Mouse (Mus musculus) layer of hippocampus, postnatal 14 days (tissue): ENCODE results near the gene Rps24. TPM values are rescaled to one million over a fixed set of nuclear protein-coding genes. Genes with fewer than 3 reads are reported as not detected.

ENCODE experiments used
- DNase-seq, 2 experiments: peaks; one replicate each; pipeline ENCODE4 v3.0.0; 2021 to 2022; ENCODE audit warnings: low spot score in 2 of 2, mixed read lengths in 1 of 2
- total RNA-seq, 2 experiments: library from RNA; stranded (reverse); gene quantifications; 2 replicates each; pipeline ENCODE4 v1.2.3; 2021

Gene Rps24
- total RNA-seq, 2 experiments from 2014 or later: 725 to 729 TPM

DNA sequence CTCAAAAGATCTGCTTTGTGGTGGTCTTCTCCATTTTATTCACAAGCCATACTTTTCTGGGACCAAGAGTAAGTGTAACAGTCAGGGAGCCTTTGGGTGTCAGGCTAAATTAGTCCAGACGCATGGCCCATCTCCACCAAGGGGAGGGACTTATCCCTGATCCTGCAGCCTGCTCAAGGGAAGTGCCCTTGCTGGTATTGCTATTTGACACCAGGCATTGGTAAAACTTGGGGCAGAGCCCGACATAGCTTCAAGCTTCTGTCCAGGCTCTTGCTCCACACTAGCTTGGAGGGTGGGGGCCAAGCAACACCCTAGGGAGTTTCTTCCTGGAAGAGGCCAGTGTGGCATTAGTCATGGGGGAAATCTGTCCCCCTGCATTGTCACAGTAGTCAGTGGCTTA, 23.8 kb downstream of the Rps24 start:
- DNase-seq: no peak

DNA sequence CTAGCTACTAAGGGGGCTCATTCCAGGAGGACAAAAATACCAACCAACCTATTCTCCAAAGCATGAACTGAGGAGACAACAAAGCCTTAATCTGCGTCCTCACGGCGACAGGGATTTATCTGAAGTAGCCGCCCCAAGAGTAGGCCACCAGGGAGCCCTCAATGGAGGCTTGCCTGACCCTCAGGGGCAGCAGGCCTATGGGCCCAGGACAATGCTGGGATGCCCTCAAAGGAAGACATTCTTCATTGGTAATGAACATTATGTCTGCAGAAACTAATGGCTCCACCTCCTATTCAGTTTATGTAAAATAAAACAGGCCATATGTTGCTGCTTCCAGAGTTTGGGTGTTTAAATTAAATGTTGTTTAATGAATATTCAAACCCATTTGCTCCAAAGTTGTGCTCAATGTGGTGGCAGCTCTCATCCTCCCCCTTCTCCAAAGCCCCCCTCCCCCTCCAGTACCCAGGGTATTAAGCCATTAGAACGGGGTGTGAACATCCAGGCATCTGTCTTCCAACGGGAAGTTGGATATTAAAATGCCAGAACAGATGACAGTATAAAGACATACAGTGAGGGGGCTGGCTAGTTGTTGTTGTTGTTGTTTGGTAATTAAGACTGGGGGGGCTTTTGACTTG, 25.7 kb downstream of the Rps24 start:
- peak in 1 of 2 experiments; percentile 45 for DNase-seq

DNA sequence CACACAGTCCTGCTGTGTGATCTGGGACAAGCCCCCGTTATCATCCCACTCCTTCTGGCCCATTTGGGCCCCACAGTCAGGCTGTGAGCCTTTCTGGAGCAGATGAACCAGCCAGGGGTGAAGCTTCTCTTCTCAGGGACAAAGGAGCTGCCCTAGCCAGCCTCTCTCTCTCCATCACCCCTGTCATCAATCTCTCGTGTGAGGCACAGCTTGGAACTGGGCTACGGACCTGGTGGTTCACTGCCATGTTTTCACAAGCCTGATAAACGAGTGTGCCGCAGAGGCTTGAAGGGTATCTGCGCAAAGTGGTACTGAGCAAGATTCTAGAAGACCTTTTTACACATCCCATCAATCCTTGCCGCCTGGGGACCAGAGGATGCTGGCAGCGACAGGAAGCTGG, 34.7 kb downstream of the Rps24 start:
- no peak for DNase-seq

DNA sequence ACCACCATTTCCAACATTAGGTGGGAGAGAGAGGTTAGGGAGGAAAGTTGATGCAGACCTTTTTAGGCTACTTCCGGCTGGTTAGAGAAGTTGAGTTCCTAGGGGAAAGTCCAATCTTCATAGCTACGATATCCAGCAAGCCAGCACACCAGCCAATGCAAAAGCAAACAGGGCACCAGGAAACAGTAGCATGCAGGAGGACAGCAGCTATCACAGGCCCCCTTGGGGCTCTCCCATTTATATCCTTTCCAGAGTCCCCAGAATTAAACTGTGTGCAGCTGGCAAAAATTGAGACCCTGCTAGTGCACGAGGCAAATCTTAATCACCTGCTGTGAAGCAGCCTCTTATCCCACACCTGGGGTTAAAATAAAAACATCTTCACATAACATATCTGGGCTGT, 38.2 kb downstream of the Rps24 start:
- DNase-seq: no peak

DNA sequence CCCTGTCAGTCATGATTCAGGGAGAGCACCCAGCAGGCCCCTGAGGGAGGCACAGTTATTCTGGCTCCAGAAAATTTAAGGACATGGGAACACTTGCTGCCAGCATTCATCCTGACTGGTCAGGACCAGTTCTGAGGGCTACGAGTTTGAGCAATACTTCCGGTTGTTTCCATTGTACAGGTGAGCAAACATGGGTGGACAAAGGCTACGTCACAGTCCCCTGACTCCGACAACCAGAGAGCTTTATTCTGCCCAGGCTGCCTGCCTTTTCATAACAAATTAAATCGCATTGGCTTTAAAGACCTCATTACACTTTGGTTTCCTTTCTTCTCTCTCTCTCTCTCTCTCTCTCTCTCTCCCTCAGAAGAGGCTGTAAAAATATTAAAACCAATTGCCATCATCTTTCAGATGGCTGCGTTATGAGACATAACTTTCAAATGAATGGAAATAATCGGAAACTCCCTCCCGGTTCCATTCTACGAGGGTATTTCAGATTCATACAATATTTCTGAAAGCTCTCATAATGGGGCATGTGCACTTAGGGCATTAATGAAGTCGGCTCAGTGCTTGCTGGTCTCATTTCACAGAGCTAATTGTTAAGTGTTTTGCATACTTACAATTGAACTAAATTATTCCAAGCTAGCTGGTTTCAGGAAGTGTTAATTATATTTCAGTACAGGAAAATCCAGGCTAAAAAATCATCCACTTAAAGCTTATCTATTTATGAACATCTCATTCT, 38.9 kb downstream of the Rps24 start:
- no peak for DNase-seq

DNA sequence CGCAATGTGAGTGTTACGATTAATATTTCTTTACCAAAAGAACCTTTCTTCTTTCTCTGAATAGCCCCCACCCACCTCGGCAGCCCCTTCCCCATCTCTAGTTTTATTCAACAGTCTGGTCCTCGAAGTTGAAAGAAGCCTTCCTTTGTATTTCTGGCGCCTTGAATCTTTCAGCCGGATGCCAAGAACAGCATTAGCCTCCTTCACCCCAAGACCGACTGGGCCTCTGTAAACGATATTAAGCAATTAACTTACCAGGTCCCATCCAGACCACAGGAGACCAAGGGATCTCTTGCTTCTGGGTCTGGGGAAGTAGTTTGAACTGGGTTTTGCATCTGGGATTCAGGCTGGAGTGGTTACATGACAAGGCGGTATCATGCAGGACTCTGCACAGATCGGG, 39.5 kb downstream of the Rps24 start:
- DNase-seq: no peak

DNA sequence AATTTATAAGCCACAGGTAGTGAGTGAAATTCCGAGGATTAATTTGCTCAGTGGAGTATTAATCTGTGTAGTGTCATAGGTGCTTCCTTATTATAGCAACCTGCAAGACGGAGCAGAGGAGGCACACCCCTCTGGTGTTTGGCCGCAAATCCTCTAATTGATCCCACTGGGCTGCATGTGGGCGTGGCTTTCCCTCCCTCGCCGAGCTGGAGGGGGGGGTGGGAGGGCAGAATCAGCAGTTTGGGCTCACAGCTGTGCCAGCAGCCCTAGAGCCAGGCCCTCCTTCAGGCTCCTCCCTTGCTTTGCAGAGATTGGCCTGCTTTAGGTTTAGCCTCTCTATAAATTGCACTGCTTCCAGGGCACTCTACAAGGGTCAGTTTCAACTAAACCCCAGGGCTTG, 43.3 kb downstream of the Rps24 start:
- no peak for DNase-seq

DNA sequence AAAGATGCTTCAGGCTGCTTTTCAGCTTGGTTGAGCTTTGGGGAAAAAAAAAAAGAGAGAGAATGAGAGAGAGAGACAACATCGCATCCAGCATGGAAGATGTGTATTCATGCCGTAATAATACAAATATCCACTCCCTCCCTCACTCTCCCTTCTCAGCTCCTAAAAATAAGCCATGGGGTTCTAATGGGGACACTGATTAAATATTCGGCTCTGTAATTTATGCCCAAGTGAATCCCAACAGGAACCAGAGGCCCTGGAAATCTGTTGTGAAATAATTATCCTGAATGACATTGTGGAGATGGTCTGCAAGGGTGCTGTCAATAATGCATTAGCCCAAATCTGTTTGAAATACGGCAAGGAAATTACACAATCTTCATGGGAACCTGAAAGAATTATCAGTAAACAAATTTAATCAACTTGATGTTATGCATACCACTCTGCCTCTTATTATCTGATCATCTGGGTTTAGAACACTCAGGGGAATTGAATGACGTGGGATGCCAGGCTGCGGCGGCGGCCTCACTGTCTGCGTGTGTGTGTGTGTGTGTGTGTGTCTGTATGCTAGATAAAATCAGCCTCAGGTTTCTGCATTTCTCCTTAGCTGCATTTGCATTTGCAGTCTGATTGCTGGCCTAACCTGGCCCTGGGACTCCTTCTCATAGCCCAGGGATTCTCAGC, 48.1 kb downstream of the Rps24 start:
- DNase-seq: no peak

DNA sequence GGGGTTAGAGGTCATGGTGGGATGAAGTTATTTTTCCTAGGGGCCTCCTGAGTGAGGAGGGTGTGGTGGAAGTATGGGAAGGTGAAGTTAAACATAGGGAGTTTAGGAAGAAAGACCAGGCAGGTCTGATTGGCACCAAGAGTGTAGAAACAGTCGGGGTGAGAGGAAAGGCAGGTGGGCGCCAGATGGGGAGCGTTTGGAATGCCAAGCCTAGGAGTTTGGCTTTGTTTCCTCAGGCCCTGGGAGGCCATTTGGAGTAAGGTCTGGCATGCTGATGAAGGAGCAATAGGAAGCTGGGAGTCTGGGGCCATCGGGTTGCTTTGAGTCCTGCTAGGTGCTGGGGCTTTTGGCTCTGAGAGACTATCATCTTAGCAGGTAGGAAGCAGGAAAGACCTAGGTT, 56.0 kb downstream of the Rps24 start:
- DNase-seq: peak in 1 of 2 experiments; percentile 47

DNA sequence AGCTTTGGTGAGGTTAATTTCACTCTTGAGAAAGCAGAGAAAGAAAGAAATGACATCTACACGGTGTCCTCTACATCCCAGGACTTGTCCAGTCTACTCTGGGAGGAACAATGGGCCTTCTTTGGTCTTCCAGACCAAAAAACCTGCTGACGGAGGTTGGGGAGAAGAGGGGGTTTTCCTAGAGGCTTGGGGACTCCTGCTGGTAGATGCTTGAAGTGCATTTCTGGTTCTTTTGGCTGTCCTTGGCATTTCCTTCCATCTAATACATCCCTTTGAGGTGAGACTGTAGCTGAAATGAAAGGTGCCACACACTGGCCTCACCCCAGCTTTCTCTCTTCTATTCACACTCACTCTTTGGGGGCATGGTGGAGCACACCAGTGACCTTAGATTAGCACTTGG, 57.1 kb downstream of the Rps24 start:
- DNase-seq: peak in 1 of 2 experiments; percentile 43

Other genes starting within 250 kb of the Rps24 start
- 10 to 100 TPM; 55.5 to 74.0 TPM for gene Dlg5, start 241.2 kb upstream of the Rps24 start, total RNA-seq
- gene E330034G19Rik, start 193.9 kb upstream of the Rps24 start, total RNA-seq: not detected
- gene Polr3a, start 67 bp upstream of the Rps24 start, total RNA-seq: 10 to 100 TPM; 30.1 to 35.6 TPM